In genomic region chr17:24209043-24209915, GRCm38 (mm10) we compare ENCODE assay signal across 8 mouse cellular contexts. TPM values are rescaled to one million over a fixed set of nuclear protein-coding genes. Genes with fewer than 3 reads are reported as not detected.
DNase-seq lines count a peak whose midpoint lies in the region; ATAC-seq and TF ChIP-seq lines count a peak whose summit lies in the region.

Gene Ntn3, minus strand, starts transcription at chr17:24209531.

- peak within 1 kb of the TSS; percentile 67 for H3K27ac ChIP-seq in bone marrow, adult 2 months (ENCODE audit: control insufficient read depth, insufficient read depth, low read depth, low read length, poor library complexity)
- peak within 1 kb of the TSS; percentile 89 for H3K27ac ChIP-seq in midbrain, embryonic 10.5 days (replicated peaks)

- intact Hi-C loops in heart, postnatal 14 days (cut with DNase I), result loop anchor here (5.0 kb wide), 1 partner anchor 43 kb away; the partner anchor contains the start of gene Ccnf
- intact Hi-C loops in left cerebral cortex, postnatal 36 days (cut with DNase I), result loop anchor here (5.0 kb wide), 1 partner anchor 143 kb away; the partner anchor contains the start of genes Abca17 and Abca3

- H3K4me3 ChIP-seq in bone marrow, adult 2 months (replicated peaks; ENCODE audit: control insufficient read depth, low read depth, low read length), result peak within 1 kb of the TSS; percentile 1
- peak within 1 kb of the TSS; percentile 74 for H3K4me3 ChIP-seq in midbrain, embryonic 10.5 days

- H3K9me3 ChIP-seq in midbrain, embryonic 10.5 days (replicated peaks), result no peaks in the 10 kb centered on the region

- peaks cover 9% of the 10 kb centered on the region for H3K4me1 ChIP-seq in bone marrow, adult 2 months (ENCODE audit: control insufficient read depth, insufficient read depth, low read length)
- peaks cover 84% of the 10 kb centered on the region for H3K4me1 ChIP-seq in midbrain, embryonic 10.5 days

- no peak for TF ChIP-seq CTCF in bone marrow, adult 2 months (IDR thresholded peaks at IDR 0.05; ENCODE audit: control insufficient read depth, insufficient read depth, low read length)

- H3K27me3 ChIP-seq in midbrain, embryonic 10.5 days (ENCODE audit: low read depth, poor library complexity, severe bottlenecking), result peaks cover 59% of the 10 kb centered on the region
- no peaks in the 10 kb centered on the region for H3K27me3 ChIP-seq in splenic B cell, adult 2 months (ENCODE audit: control insufficient read depth, insufficient read depth, low read length, poor library complexity, severe bottlenecking)

- WGBS in bone marrow, adult 2 months, result 10% methylated on average over 42 of the region's 43 CpGs
- under 1% methylated on average over 43 of the region's 43 CpGs for WGBS in midbrain, embryonic 10.5 days

- DNase-seq in gastrocnemius, adult 18-20 months (ENCODE audit: low spot score), result peak; percentile 22
- DNase-seq in gastrocnemius, adult 8-10 months (ENCODE audit: low spot score in 2 of 2), result no peak
- peak; percentile 50 to 64 for DNase-seq in heart, postnatal 14 days
- peak; percentile 52 to 67 for DNase-seq in left cerebral cortex, postnatal 36 days (ENCODE audit: low spot score in 2 of 2)
- DNase-seq in midbrain, embryonic 10.5 days (ENCODE audit: low spot score), result peak; percentile 80
- peak; percentile 25 for DNase-seq in splenic B cell, adult 2 months (ENCODE audit: low read depth, low spot score)

- ATAC-seq in erythroblast, adult 5-6 weeks (replicated peaks; ENCODE audit: low FRiP score, poor library complexity, severe bottlenecking), result peak; percentile 67

- TF ChIP-seq POLR2A in bone marrow, adult 2 months (IDR thresholded peaks at IDR 0.05; ENCODE audit: borderline replicate concordance, control insufficient read depth, low read depth, low read length), result no peak

- H3K36me3 ChIP-seq in midbrain, embryonic 10.5 days, result peaks cover 5% of the 10 kb centered on the region
- no peaks in the 10 kb centered on the region for H3K36me3 ChIP-seq in splenic B cell, adult 2 months (ENCODE audit: control insufficient read depth, insufficient read depth, low read length, poor library complexity, severe bottlenecking)

RNA-seq across cellular contexts. Expression of gene Ntn3, which starts in this region (rescaled TPM):
- under 1 TPM; 0.21 to 0.31 TPM for total RNA-seq in gastrocnemius, adult 18-20 months (2021)
- total RNA-seq in gastrocnemius, adult 8-10 months (2022), result under 1 TPM; 0.19 to 0.53 (median 0.42) TPM
- polyA plus RNA-seq in bone marrow, adult 2 months (2011; ENCODE audit: insufficient read depth, insufficient read length, low replicate concordance, missing spikeins), result 0.27 and 0.37 TPM in 2 replicates
- not detected in 2 replicates for total RNA-seq in erythroblast, adult 5-6 weeks (2015; ENCODE audit: low replicate concordance)
- total RNA-seq in erythroblast, adult 5-6 weeks (2017; ENCODE audit: low replicate concordance), result not detected in 2 replicates
- total RNA-seq in heart, postnatal 14 days (2021), result 1 to 10 TPM in 1 of 2 experiments, under 1 TPM in 1; 0.90 to 1.0 TPM
- 10 to 100 TPM; 10.0 to 10.4 TPM for total RNA-seq in left cerebral cortex, postnatal 36 days (2021)
- polyA plus RNA-seq in midbrain, embryonic 10.5 days (2016; fragmentation: Nextera tagmentation; extraction: Ambion mirVana), result 3.8 and 4.4 TPM in 2 replicates

Comparison
In these comparisons a context has a peak if more than half of its experiments do, and no peak if none do; other contexts are left out.
1. RNA of gene Ntn3 (total RNA-seq): 10.0 to 10.4 TPM in left cerebral cortex, postnatal 36 days; 0.90 to 1.0 TPM in heart, postnatal 14 days, 0.19 to 0.53 TPM in gastrocnemius, adult 8-10 months, 0.21 to 0.31 TPM in gastrocnemius, adult 18-20 months and not detected in erythroblast, adult 5-6 weeks; every median in the first group is over 4 times any median in the second.
2. Peak in DNase-seq in gastrocnemius, adult 18-20 months; RNA of the gene not detected or under 1 TPM.
3. Peak in ATAC-seq in erythroblast, adult 5-6 weeks; RNA of the gene not detected or under 1 TPM.
4. DNase-seq: peak in heart, postnatal 14 days (2 of 2), left cerebral cortex, postnatal 36 days (2 of 2), midbrain, embryonic 10.5 days (single experiment) and splenic B cell, adult 2 months (single experiment); none in gastrocnemius, adult 8-10 months (0 of 2).